Mouse (Mus musculus): ENCODE results near the gene Dcaf5.

DNA sequence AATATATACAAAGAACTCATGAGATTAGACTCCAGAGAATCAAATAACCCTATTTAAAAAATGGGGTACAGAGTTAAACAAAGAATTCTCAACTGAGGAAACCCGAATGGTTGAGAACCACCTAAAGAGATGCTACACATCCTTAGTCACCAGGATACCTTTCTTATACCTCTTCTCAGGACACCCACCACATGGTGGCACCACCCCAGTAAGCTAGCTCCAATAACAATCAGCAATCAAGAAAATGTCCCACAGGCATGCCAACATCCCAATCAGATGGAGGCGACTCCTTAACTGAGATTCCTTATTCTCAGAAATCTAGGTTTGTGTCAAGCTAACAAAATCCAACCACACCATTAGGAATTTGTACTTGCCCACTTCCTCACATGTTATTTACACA lies 42.4 kb downstream of the Dcaf5 start:
- TF ChIP-seq GATA1 (IDR thresholded peaks at IDR 0.05; ENCODE audit: borderline replicate concordance, low read length) (no peak), FLI1 (IDR thresholded peaks at IDR 0.05; ENCODE audit: low read length) (no peak)

All from megakaryocyte, embryonic 14.5 days (primary cell).